Mouse (Mus musculus): ENCODE measurements at regions not wholly inside any gene's neighbourhood (a gene's known extent, or its start where the extent isn't known, plus 50 kb on each side); places are given as distances from the start of the nearest gene placed in this dataset.

DNA sequence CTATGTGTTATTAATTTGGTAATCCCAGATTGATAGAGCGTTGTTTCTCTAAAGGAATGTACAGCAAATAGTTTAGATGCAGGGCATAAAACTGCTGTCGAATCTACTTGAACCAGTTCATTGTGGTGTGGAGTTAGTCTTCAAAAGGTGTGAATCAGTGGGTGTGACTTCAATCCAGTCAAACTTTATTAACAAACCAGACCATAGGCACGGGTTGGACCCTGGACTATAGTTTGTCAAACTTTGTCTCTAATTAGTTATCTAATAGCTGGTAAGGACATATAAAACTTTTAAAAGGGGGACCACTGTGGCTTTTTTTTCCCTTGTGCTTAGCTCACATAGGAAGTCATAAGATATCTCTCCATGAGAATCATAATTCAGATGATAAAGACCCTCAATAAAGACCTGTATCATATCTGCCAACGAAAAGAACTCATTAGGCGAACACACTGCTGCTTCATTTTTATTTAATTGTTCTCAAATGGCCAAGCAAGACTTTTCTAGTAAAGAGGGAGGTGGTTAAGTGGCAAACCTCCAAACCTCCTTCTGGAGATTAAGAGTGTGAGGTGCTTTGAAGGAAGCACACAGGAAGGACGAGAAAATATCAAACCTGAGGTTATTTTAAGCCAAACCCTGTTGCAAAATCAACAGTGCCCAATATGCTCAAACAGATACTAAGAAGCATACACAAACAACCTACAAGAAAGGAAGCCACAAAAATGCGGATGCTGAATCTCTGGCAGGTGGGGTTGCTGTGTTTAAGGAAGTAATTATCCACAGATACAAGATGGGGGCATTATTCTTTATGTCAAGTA lies 379.3 kb upstream of the Mmadhc start:
- TF ChIP-seq CTCF (IDR thresholded peaks at IDR 0.05; ENCODE audit: low read depth), result no peak
- TF ChIP-seq EP300 (IDR thresholded peaks at IDR 0.05; ENCODE audit: low read depth), result no peak

All from liver, postnatal 0 days (tissue).